Mouse (Mus musculus) hindbrain, embryonic 10.5 days (tissue): ENCODE results near the gene Ilf3. TPM values are rescaled to one million over a fixed set of nuclear protein-coding genes. Genes with fewer than 3 reads are reported as not detected.
A peak's percentile ranks its signal among the peaks of the same experiment; 100 is the strongest.

Experiments used
- DNase-seq: peaks from one replicate; pipeline ENCODE4 v3.0.0-alpha.2; 2017; ENCODE audit warnings: low spot score
- H3K27ac ChIP-seq: fragments of 300-500 bp; sonication (generic); 2 replicates; pipeline ENCODE4 v1.5.1; 2016; ENCODE audit warnings: mild to moderate bottlenecking, moderate library complexity
- H3K27me3 ChIP-seq: fragments of 300-500 bp; sonication (generic); 2 replicates; pipeline ENCODE4 v1.6.1; 2016; ENCODE audit warnings: mild to moderate bottlenecking; ENCODE audit not compliant: poor library complexity, insufficient read depth, severe bottlenecking
- H3K36me3 ChIP-seq: fragments of 300-500 bp; sonication (generic); 2 replicates; pipeline ENCODE4 v1.6.1; 2016; ENCODE audit warnings: mild to moderate bottlenecking, moderate library complexity
- H3K4me1 ChIP-seq: fragments of 300-500 bp; sonication (generic); replicated peaks from 2 replicates; pipeline ENCODE4 v1.6.1; 2016; ENCODE audit warnings: mild to moderate bottlenecking
- H3K4me3 ChIP-seq: fragments of 300-500 bp; sonication (generic); 2 replicates; pipeline ENCODE4 v1.5.1; 2016; ENCODE audit warnings: mild to moderate bottlenecking, moderate library complexity
- H3K9me3 ChIP-seq: fragments of 300-500 bp; sonication (generic); 2 replicates; pipeline ENCODE4 v1.6.1; 2016; ENCODE audit warnings: mild to moderate bottlenecking, moderate library complexity
- WGBS: fragments of 180-500 bp; shearing (Covaris S2); methylation state at CpG from one replicate; pipeline ENCODE4 v1.1.7; 2016; 5-methylcytosine and 5-hydroxymethylcytosine counted together
- polyA plus RNA-seq: library from polyadenylated mRNA; unstranded; fragments of >200 nt; fragmentation: Nextera tagmentation; extraction: Ambion mirVana; gene quantifications from 2 replicates; pipeline ENCODE4 v1.2.1, GENCODE M21; 2016

Ilf3 gene
- polyA plus RNA-seq, 1 experiment from 2014 or later = 270 TPM

GRCm38 (mm10) chr9:21383966-21384365 is 16.3 kb downstream of the Ilf3 start:
- Histone ChIP-seq H3K9me3 (no peaks in the 10 kb centered on the region), H3K36me3 (peaks cover 73% of the 10 kb centered on the region), H3K4me3 (no peak overlapping the region)

GRCm38 (mm10) chr9:21392646-21393175 is 25.0 kb downstream of the Ilf3 start:
- no peaks in the 10 kb centered on the region for H3K4me1 ChIP-seq
- H3K36me3 ChIP-seq = peaks cover 100% of the 10 kb centered on the region
- no peak for DNase-seq
- no peak overlapping the region for H3K4me3 ChIP-seq
- no peaks in the 10 kb centered on the region for H3K9me3 ChIP-seq
- H3K27ac ChIP-seq = no peak overlapping the region
- no peaks in the 10 kb centered on the region for H3K27me3 ChIP-seq
- WGBS = 92% methylated on average over 10 of the region's 10 CpGs

More at GRCm38 (mm10) chr9:21383966-21384365, 16.3 kb downstream of the Ilf3 start:
- no peak overlapping the region for H3K27ac ChIP-seq
- no peaks in the 10 kb centered on the region for H3K27me3 ChIP-seq
- no peak for DNase-seq
- 0 out of 2 replicates have a peak, but pooled peaks cover 5% of the 10 kb centered on the region for H3K4me1 ChIP-seq

- Histone ChIP-seq H3K4me1 (no peaks in the 10 kb centered on the region), H3K27me3 (no peaks in the 10 kb centered on the region), H3K9me3 (no peaks in the 10 kb centered on the region), H3K36me3 (peaks cover 100% of the 10 kb centered on the region), H3K4me3 (no peak overlapping the region), H3K27ac (no peak overlapping the region)
- no peak for DNase-seq
- WGBS = 86% methylated on average over 3 of the region's 3 CpGs
Measured at GRCm38 (mm10) chr9:21395692-21396091, 28.0 kb downstream of the Ilf3 start.

- no peak for DNase-seq
- Histone ChIP-seq H3K4me3 (no peak overlapping the region), H3K27ac (no peak overlapping the region), H3K9me3 (no peaks in the 10 kb centered on the region), H3K36me3 (peaks cover 100% of the 10 kb centered on the region), H3K4me1 (no peaks in the 10 kb centered on the region), H3K27me3 (no peaks in the 10 kb centered on the region)
- WGBS = 97% methylated on average over 3 of the region's 3 CpGs
Measured at GRCm38 (mm10) chr9:21397170-21397569, 29.5 kb downstream of the Ilf3 start.

- 94% methylated on average over 9 of the region's 9 CpGs for WGBS
- Histone ChIP-seq H3K4me3 (no peak overlapping the region), H3K9me3 (no peaks in the 10 kb centered on the region), H3K4me1 (no peaks in the 10 kb centered on the region; the same call in 1 of the 2 replicates), H3K27me3 (no peaks in the 10 kb centered on the region), H3K27ac (no peak overlapping the region), H3K36me3 (peaks cover 100% of the 10 kb centered on the region)
- DNase-seq = no peak
Measured at GRCm38 (mm10) chr9:21401042-21401441, 33.4 kb downstream of the Ilf3 start.

- WGBS = 89% methylated on average over 11 of the region's 11 CpGs
- Histone ChIP-seq H3K27me3 (no peaks in the 10 kb centered on the region), H3K36me3 (peaks cover 95% of the 10 kb centered on the region), H3K4me1 (no peaks in the 10 kb centered on the region; the same call in 1 of the 2 replicates), H3K4me3 (no peak overlapping the region), H3K9me3 (no peaks in the 10 kb centered on the region), H3K27ac (no peak overlapping the region)
- no peak for DNase-seq
Measured at GRCm38 (mm10) chr9:21402764-21403253, 35.1 kb downstream of the Ilf3 start.

- WGBS = 96% methylated on average over 5 of the region's 5 CpGs
- Histone ChIP-seq H3K9me3 (no peaks in the 10 kb centered on the region), H3K4me1 (no peaks in the 10 kb centered on the region; the same call in 1 of the 2 replicates), H3K27ac (no peak overlapping the region), H3K4me3 (no peak overlapping the region), H3K36me3 (peaks cover 85% of the 10 kb centered on the region), H3K27me3 (no peaks in the 10 kb centered on the region)
- DNase-seq = no peak
Measured at GRCm38 (mm10) chr9:21403745-21404144, 36.1 kb downstream of the Ilf3 start.

- H3K4me3 ChIP-seq = no peak overlapping the region
- H3K4me1 ChIP-seq = no peaks in the 10 kb centered on the region; the same call in 1 of the 2 replicates
- H3K27me3 ChIP-seq = no peaks in the 10 kb centered on the region
- no peak for DNase-seq
- no peak overlapping the region for H3K27ac ChIP-seq
- H3K9me3 ChIP-seq = no peaks in the 10 kb centered on the region
- 75% methylated on average over 4 of the region's 4 CpGs for WGBS
- peaks cover 67% of the 10 kb centered on the region for H3K36me3 ChIP-seq
Measured at GRCm38 (mm10) chr9:21405525-21405924, 37.9 kb downstream of the Ilf3 start.

- H3K27me3 ChIP-seq = no peaks in the 10 kb centered on the region
- no peak overlapping the region for H3K27ac ChIP-seq
- no peaks in the 10 kb centered on the region for H3K9me3 ChIP-seq
- 21% methylated on average over 4 of the region's 4 CpGs for WGBS
- DNase-seq = peak; percentile 19
- H3K36me3 ChIP-seq = peaks cover 43% of the 10 kb centered on the region
- H3K4me3 ChIP-seq = no peak overlapping the region
- H3K4me1 ChIP-seq = peaks cover 17% of the 10 kb centered on the region
Measured at GRCm38 (mm10) chr9:21407951-21408350, 40.3 kb downstream of the Ilf3 start.

GRCm38 (mm10) chr9:21408624-21409023 is 41.0 kb downstream of the Ilf3 start:
- Histone ChIP-seq H3K27ac (no peak overlapping the region), H3K4me1 (peaks cover 18% of the 10 kb centered on the region), H3K4me3 (no peak overlapping the region), H3K9me3 (no peaks in the 10 kb centered on the region), H3K27me3 (no peaks in the 10 kb centered on the region), H3K36me3 (peaks cover 37% of the 10 kb centered on the region)
- 79% methylated on average over 7 of the region's 7 CpGs for WGBS
- no peak for DNase-seq

- 37% methylated on average over 9 of the region's 9 CpGs for WGBS
- Histone ChIP-seq H3K36me3 (peaks cover 37% of the 10 kb centered on the region), H3K27ac (no peak overlapping the region)
Measured at GRCm38 (mm10) chr9:21409592-21410317, 42.1 kb downstream of the Ilf3 start.

GRCm38 (mm10) chr9:21411669-21412550 is 44.2 kb downstream of the Ilf3 start, which contains the start of gene Qtrt1:
Gene Qtrt1, plus strand, starts transcription at chr9:21411837.
- WGBS = 2% methylated on average over 53 of the region's 53 CpGs
- DNase-seq = peak; percentile 88
- Histone ChIP-seq H3K36me3 (peaks cover 35% of the 10 kb centered on the region), H3K9me3 (no peaks in the 10 kb centered on the region), H3K27me3 (no peaks in the 10 kb centered on the region), H3K27ac (peak within 1 kb of the TSS; percentile 91), H3K4me1 (peaks cover 18% of the 10 kb centered on the region), H3K4me3 (peak within 1 kb of the TSS; percentile 94)

More at GRCm38 (mm10) chr9:21409592-21410317, 42.1 kb downstream of the Ilf3 start:
- peaks cover 18% of the 10 kb centered on the region for H3K4me1 ChIP-seq
- no peak overlapping the region for H3K4me3 ChIP-seq
- no peaks in the 10 kb centered on the region for H3K27me3 ChIP-seq
- H3K9me3 ChIP-seq = no peaks in the 10 kb centered on the region
- DNase-seq = peak; percentile 85
